Mouse (Mus musculus): Measurements from ENCODE around the gene Tmem50a. TPM values are rescaled to one million over a fixed set of nuclear protein-coding genes. Genes with fewer than 3 reads are reported as not detected.

The Tmem50a gene
- polyA plus RNA-seq, 1 experiment from 2014 or later: 152 TPM

DNA sequence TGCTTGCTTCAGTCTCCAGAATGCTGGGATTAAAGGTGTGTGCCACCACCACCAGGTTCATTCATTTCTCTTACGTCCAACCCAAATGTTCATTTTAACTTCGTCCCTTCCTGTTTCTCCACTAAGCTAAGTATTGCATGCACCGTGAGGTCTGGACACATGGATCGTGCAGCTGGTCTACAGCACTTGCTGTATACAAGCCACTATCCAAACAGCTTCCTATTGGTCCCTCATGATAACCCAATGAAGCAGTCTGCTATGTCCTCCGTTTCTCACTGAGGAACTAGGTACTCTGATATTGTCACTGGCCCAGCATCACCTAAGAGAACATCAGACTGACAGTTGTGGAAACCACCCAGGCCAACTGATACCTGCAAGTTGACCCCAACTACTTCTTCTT, 49.0 kb downstream of the Tmem50a start:
- DNase-seq (ENCODE audit: low spot score): no peak
- H3K4me2 ChIP-seq (ENCODE audit: low read length): no peak overlapping the region
- no peaks in the 10 kb centered on the region for H3K9me3 ChIP-seq (ENCODE audit: control insufficient read depth, low read length)
- H3K27ac ChIP-seq (ENCODE audit: low read depth): no peak overlapping the region
- ATAC-seq (replicated peaks; ENCODE audit: low FRiP score, low TSS enrichment, low read depth): no peak
- peaks cover 8% of the 10 kb centered on the region; the same call in 1 of the 2 replicates for H3K4me1 ChIP-seq (replicated peaks; ENCODE audit: control insufficient read depth, insufficient read depth, low read length)
- WGBS: 77% methylated on average over 5 of the region's 5 CpGs
- no peaks in the 10 kb centered on the region for H3K36me3 ChIP-seq (ENCODE audit: control insufficient read depth, insufficient read depth, low read length)
- H3K4me3 ChIP-seq (ENCODE audit: low read depth, low read length): no peak overlapping the region
- peaks cover 17% of the 10 kb centered on the region for H3K27me3 ChIP-seq (replicated peaks; ENCODE audit: control insufficient read depth, insufficient read depth, low read length)
- no peak overlapping the region for H3K9ac ChIP-seq (ENCODE audit: low read length)

DNA sequence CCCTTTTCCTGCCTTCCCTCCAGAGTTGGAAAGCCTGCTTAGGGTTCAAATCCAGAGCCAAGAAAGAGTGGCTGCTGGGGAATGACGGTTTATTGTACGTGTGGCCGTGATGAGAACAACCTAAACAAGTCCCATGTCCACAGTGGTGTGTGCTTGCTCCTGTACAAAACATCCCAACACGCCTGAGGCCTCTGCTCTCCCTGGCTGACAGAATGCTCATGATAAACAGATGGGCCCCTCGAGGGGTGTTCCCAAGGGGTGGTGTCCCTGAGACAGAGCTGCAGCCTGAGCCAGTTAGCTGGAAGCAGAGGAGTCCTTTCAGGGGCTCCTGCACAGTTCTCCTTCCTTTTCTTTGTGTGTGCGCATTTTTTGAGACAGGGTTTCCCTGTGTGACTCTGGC, 49.5 kb downstream of the Tmem50a start:
- no peak for DNase-seq (ENCODE audit: low spot score)
- no peaks in the 10 kb centered on the region for H3K9me3 ChIP-seq (ENCODE audit: control insufficient read depth, low read length)
- H3K4me2 ChIP-seq (ENCODE audit: low read length): no peak overlapping the region
- H3K9ac ChIP-seq (ENCODE audit: low read length): no peak overlapping the region
- peaks cover 14% of the 10 kb centered on the region for H3K27me3 ChIP-seq (replicated peaks; ENCODE audit: control insufficient read depth, insufficient read depth, low read length)
- no peak for ATAC-seq (replicated peaks; ENCODE audit: low FRiP score, low TSS enrichment, low read depth)
- H3K4me3 ChIP-seq (ENCODE audit: low read depth, low read length): no peak overlapping the region
- WGBS: 60% methylated on average over 6 of the region's 6 CpGs
- no peaks in the 10 kb centered on the region for H3K36me3 ChIP-seq (ENCODE audit: control insufficient read depth, insufficient read depth, low read length)
- H3K4me1 ChIP-seq (replicated peaks; ENCODE audit: control insufficient read depth, insufficient read depth, low read length): peaks cover 8% of the 10 kb centered on the region; the same call in 1 of the 2 replicates
- H3K27ac ChIP-seq (ENCODE audit: low read depth): no peak overlapping the region

DNA sequence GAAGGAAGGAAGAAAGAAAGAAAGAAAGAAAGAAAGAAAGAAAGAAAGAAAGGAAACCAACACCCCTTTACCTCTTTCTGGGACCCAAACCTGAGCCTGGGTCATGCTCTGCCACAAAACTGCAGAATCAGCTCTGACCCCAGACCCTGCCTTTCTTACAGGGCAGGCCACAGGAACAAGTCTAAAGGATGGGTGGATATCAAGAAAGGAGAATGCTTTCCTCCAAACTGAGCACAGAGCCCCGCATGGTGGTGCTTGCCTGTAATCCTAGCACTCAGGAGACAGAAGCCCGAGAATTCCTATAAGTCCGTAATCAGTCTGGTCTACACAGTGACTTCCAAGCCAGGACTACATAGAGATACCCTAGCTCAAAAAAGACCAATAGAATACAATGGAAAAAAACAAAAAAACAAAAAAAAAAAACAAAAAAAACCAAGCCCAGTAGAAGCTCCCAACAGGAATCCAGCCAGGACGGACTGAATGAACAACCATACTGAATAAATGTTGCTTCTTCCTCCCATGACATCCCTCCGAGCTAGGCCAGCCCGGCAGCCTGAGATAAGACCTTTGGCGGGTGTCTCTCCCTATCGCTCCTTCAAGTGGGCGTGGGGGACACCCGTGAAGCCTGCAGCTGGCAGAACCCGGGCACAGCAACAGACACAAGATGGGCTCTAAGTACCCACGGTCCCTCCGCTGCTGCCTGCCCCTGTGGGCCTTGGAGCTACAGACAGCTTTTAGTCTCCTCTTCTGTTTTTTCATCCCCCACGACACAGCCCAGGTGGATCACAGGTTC, 50.7 kb downstream of the Tmem50a start, which contains the start of gene Rhd:
TSS of gene Rhd (plus strand) at position 600 of the 793 bp plus-strand sequence.
- Histone ChIP-seq H3K4me2 (ENCODE audit: low read length) (no peak within 1 kb of the TSS), H3K36me3 (ENCODE audit: control insufficient read depth, insufficient read depth, low read length) (no peaks in the 10 kb centered on the region), H3K27ac (ENCODE audit: low read depth) (no peak within 1 kb of the TSS), H3K4me1 (replicated peaks; ENCODE audit: control insufficient read depth, insufficient read depth, low read length) (peaks cover 1% of the 10 kb centered on the region; the same call in 1 of the 2 replicates), H3K4me3 (ENCODE audit: low read depth, low read length) (no peak within 1 kb of the TSS), H3K9ac (ENCODE audit: low read length) (no peak within 1 kb of the TSS), H3K9me3 (ENCODE audit: control insufficient read depth, low read length) (no peaks in the 10 kb centered on the region), H3K27me3 (replicated peaks; ENCODE audit: control insufficient read depth, insufficient read depth, low read length) (peaks cover 7% of the 10 kb centered on the region)
- DNase-seq (ENCODE audit: low spot score) (no peak), ATAC-seq (replicated peaks; ENCODE audit: low FRiP score, low TSS enrichment, low read depth) (no peak)
- WGBS: 66% methylated on average over 14 of the region's 14 CpGs

DNA sequence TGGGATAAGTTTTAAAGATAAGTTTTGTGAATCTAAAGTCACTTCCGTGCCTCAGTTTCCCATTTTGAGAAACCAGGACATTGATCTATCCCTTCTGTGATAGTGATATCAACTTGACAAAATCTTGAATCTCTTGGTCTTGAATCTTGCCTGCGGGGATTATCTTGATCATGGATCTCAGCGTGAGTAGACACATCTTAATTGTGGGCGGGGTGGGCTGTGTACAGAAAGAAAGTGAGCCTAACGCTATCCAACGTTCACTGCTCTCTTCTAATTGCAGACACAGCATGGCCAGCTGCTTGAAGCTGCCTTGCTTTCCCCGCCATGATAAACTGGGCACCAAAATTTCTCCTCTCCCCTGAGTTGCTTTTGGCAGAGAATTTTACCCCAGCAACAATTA, 51.8 kb downstream of the Tmem50a start:
- no peak overlapping the region for H3K4me2 ChIP-seq (ENCODE audit: low read length)
- H3K4me1 ChIP-seq (replicated peaks; ENCODE audit: control insufficient read depth, insufficient read depth, low read length): no peaks in the 10 kb centered on the region
- H3K27ac ChIP-seq (ENCODE audit: low read depth): no peak overlapping the region
- WGBS: 76% methylated on average over 7 of the region's 7 CpGs
- no peaks in the 10 kb centered on the region for H3K36me3 ChIP-seq (ENCODE audit: control insufficient read depth, insufficient read depth, low read length)
- no peaks in the 10 kb centered on the region for H3K9me3 ChIP-seq (ENCODE audit: control insufficient read depth, low read length)
- H3K9ac ChIP-seq (ENCODE audit: low read length): no peak overlapping the region
- no peak for ATAC-seq (replicated peaks; ENCODE audit: low FRiP score, low TSS enrichment, low read depth)
- no peaks in the 10 kb centered on the region for H3K27me3 ChIP-seq (replicated peaks; ENCODE audit: control insufficient read depth, insufficient read depth, low read length)
- no peak overlapping the region for H3K4me3 ChIP-seq (ENCODE audit: low read depth, low read length)
- DNase-seq (ENCODE audit: low spot score): no peak

DNA sequence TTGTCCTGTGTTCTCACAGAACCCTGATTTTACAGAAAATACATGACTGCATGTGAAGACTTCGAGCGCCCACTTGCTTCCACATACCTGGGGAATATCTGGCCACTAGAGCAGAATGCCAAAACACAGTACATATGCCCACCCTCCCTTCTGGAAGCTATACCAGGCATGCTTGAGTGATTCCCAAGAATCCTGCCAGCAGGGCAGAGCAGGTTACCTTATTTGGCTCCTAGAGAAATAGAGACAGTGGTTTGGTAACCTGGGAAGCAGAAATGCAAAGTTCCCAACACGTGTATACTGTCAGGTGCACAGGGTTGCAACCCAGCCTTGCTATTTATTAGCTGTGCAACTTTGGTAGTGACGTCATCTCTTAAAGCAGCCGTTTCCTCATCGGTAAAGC, 52.9 kb downstream of the Tmem50a start:
- 76% methylated on average over 6 of the region's 6 CpGs for WGBS
- no peak overlapping the region for H3K4me3 ChIP-seq (ENCODE audit: low read depth, low read length)

DNA sequence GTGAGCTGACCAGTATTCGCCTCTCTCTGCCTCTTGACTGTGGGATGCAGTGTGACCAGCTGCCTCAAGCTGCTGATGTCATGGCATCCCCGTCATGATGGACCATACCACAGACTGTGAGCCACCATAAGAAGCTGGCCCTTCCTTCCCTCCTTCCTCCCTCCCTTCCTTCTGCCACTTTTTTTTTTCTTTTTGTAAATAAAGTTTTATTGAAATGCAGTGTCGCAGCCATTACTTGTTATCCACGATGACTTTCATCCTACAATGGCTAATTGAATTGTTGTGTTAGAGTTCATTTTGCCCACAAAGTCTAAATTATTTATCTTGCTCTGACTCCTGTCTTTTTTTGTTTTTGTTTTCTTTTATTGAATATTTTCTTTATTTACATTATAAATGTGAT, 56.3 kb downstream of the Tmem50a start:
- Histone ChIP-seq H3K36me3 (ENCODE audit: control insufficient read depth, insufficient read depth, low read length) (no peaks in the 10 kb centered on the region), H3K9ac (ENCODE audit: low read length) (no peak overlapping the region), H3K27ac (ENCODE audit: low read depth) (no peak overlapping the region), H3K4me3 (ENCODE audit: low read depth, low read length) (no peak overlapping the region), H3K4me2 (ENCODE audit: low read length) (no peak overlapping the region), H3K27me3 (replicated peaks; ENCODE audit: control insufficient read depth, insufficient read depth, low read length) (no peaks in the 10 kb centered on the region), H3K4me1 (replicated peaks; ENCODE audit: control insufficient read depth, insufficient read depth, low read length) (no peaks in the 10 kb centered on the region), H3K9me3 (ENCODE audit: control insufficient read depth, low read length) (no peaks in the 10 kb centered on the region)
- WGBS: 92% methylated on average over 4 of the region's 4 CpGs
- ATAC-seq (replicated peaks; ENCODE audit: low FRiP score, low TSS enrichment, low read depth): no peak
- no peak for DNase-seq (ENCODE audit: low spot score)

More for the DNA sequence above, 52.9 kb downstream of the Tmem50a start:
- no peaks in the 10 kb centered on the region for H3K9me3 ChIP-seq (ENCODE audit: control insufficient read depth, low read length)
- H3K36me3 ChIP-seq (ENCODE audit: control insufficient read depth, insufficient read depth, low read length): no peaks in the 10 kb centered on the region
- H3K9ac ChIP-seq (ENCODE audit: low read length): no peak overlapping the region
- no peaks in the 10 kb centered on the region for H3K4me1 ChIP-seq (replicated peaks; ENCODE audit: control insufficient read depth, insufficient read depth, low read length)
- no peaks in the 10 kb centered on the region for H3K27me3 ChIP-seq (replicated peaks; ENCODE audit: control insufficient read depth, insufficient read depth, low read length)
- ATAC-seq (replicated peaks; ENCODE audit: low FRiP score, low TSS enrichment, low read depth): no peak
- no peak for DNase-seq (ENCODE audit: low spot score)
- H3K27ac ChIP-seq (ENCODE audit: low read depth): no peak overlapping the region
- no peak overlapping the region for H3K4me2 ChIP-seq (ENCODE audit: low read length)

DNA sequence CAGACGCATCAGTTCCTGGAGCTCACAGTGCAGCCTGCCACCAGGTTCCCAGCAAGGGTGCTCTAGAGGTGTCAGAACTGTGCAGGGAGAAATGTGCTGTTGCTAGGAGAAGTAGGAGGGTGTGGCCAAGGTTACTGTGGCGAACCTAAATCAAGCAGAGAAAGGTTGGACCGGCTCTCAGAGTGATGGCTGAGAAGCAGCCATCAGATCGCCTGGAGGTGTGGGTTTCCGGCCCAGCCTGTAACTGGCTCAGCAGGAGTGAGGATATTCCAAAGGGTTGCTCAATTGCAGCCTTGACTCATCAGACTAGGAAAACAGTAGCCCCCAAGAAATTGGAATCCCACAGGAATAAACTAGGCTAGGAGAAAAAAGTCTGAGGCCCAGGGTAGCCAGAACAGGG, 58.3 kb downstream of the Tmem50a start:
- Histone ChIP-seq H3K27me3 (replicated peaks; ENCODE audit: control insufficient read depth, insufficient read depth, low read length) (no peaks in the 10 kb centered on the region), H3K27ac (ENCODE audit: low read depth) (no peak overlapping the region)
- DNase-seq (ENCODE audit: low spot score): no peak

DNA sequence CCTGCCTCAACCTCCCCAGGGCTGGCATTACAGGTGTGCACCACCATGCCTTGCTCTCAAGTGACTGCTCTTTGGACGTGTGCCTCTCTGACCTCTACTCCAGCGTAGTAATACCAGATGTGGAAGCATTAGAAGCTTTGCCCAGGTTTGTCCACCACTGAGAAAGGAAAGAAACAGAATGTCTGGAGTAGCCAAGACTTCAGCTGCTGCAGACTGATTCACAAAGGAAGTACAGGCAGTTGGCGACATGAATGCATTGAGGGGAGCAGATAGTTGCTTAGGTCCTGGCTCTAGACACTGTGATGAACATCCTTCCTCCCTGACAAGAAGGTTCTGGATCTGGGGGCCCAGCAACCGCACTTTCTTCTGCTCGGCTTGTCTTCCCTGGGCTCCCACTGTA, 58.8 kb downstream of the Tmem50a start:
- H3K9me3 ChIP-seq (ENCODE audit: control insufficient read depth, low read length): no peaks in the 10 kb centered on the region
- H3K27ac ChIP-seq (ENCODE audit: low read depth): no peak overlapping the region
- DNase-seq (ENCODE audit: low spot score): no peak
- H3K27me3 ChIP-seq (replicated peaks; ENCODE audit: control insufficient read depth, insufficient read depth, low read length): no peaks in the 10 kb centered on the region
- H3K4me2 ChIP-seq (ENCODE audit: low read length): no peak overlapping the region
- 45% methylated on average over 5 of the region's 5 CpGs for WGBS
- ATAC-seq (replicated peaks; ENCODE audit: low FRiP score, low TSS enrichment, low read depth): no peak
- no peak overlapping the region for H3K9ac ChIP-seq (ENCODE audit: low read length)
- no peaks in the 10 kb centered on the region for H3K36me3 ChIP-seq (ENCODE audit: control insufficient read depth, insufficient read depth, low read length)
- H3K4me3 ChIP-seq (ENCODE audit: low read depth, low read length): no peak overlapping the region
- peaks cover 10% of the 10 kb centered on the region for H3K4me1 ChIP-seq (replicated peaks; ENCODE audit: control insufficient read depth, insufficient read depth, low read length)

More for the DNA sequence above, 58.3 kb downstream of the Tmem50a start:
- whole genome bisulfite sequencing: 31% methylated on average over 5 of the region's 5 CpGs
- ATAC-seq (replicated peaks; ENCODE audit: low FRiP score, low TSS enrichment, low read depth): no peak
- Histone ChIP-seq H3K36me3 (ENCODE audit: control insufficient read depth, insufficient read depth, low read length) (no peaks in the 10 kb centered on the region), H3K4me1 (replicated peaks; ENCODE audit: control insufficient read depth, insufficient read depth, low read length) (peaks cover 7% of the 10 kb centered on the region), H3K9ac (ENCODE audit: low read length) (no peak overlapping the region), H3K9me3 (ENCODE audit: control insufficient read depth, low read length) (no peaks in the 10 kb centered on the region), H3K4me3 (ENCODE audit: low read depth, low read length) (no peak overlapping the region), H3K4me2 (ENCODE audit: low read length) (no peak overlapping the region)

DNA sequence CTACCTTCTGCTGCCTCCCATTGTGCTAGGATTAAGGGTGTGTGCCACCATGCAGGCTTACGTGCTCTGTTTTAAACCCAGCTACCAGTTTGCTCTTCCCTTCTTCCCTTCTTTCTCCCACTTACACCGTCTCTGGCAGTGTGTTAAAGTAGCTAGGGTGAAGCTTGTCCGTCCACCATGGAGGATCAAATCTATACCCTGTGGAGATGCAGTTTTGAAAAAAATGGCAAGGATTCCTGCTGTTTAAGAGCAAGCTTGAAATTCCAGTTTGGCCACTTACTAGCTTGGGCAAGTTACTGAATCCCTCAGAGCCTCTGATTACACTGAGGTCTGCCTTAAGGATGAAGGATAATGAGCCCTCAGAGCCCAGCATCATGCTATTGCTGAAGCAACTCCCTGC, 59.5 kb downstream of the Tmem50a start:
- Histone ChIP-seq H3K27me3 (replicated peaks; ENCODE audit: control insufficient read depth, insufficient read depth, low read length) (no peaks in the 10 kb centered on the region), H3K27ac (ENCODE audit: low read depth) (no peak overlapping the region), H3K9me3 (ENCODE audit: control insufficient read depth, low read length) (no peaks in the 10 kb centered on the region), H3K4me1 (replicated peaks; ENCODE audit: control insufficient read depth, insufficient read depth, low read length) (peaks cover 12% of the 10 kb centered on the region), H3K9ac (ENCODE audit: low read length) (no peak overlapping the region), H3K4me2 (ENCODE audit: low read length) (no peak overlapping the region), H3K4me3 (ENCODE audit: low read depth, low read length) (no peak overlapping the region), H3K36me3 (ENCODE audit: control insufficient read depth, insufficient read depth, low read length) (no peaks in the 10 kb centered on the region)
- DNase-seq (ENCODE audit: low spot score): no peak
- 56% methylated on average over 3 of the region's 3 CpGs for WGBS
- ATAC-seq (replicated peaks; ENCODE audit: low FRiP score, low TSS enrichment, low read depth): no peak

Data from intestine, embryonic 14.5 days (tissue).